Mouse (Mus musculus): Measurements from ENCODE around the gene Cinp. TPM values are rescaled to one million over a fixed set of nuclear protein-coding genes. Genes with fewer than 3 reads are reported as not detected.

Cinp gene
- polyA plus RNA-seq, 3 experiments from 2014 or later: 38.4 to 45.4 (median 43.2) TPM

DNA sequence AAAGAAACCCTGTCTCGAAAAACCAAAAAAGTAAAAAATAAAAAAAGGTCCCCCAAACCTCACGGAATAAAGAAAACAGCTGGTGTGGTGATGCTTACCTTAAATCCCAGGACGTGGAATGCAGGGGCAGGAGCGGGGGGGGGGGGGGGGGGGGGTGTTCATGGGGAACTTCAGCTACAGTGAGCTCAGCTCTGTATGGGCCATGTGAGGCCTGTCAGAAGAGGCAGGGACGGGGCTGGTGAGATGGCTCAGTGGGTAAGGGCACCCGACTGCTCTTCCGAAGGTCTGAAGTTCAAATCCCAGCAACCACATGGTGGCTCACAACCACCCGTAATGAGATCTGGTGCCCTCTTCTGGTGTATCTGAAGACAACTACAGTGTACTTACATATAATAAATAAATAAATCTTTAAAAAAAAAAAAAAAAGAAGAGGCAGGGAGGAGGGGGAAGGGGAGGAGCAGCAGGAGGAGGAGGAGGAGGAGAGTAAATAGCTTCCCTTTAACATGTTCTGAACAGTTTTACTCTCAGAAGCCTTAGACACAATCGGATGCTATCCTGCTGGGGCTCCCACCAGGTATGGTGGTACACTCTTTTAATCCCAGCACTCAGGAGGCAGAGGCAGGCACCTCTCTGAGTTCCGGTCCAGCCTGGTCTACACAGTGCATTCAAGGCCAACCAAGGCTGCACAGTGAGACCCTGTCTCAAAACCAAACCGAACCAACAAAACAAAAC is 58.5 kb downstream of the Cinp start:
- ATAC-seq: no peak

DNA sequence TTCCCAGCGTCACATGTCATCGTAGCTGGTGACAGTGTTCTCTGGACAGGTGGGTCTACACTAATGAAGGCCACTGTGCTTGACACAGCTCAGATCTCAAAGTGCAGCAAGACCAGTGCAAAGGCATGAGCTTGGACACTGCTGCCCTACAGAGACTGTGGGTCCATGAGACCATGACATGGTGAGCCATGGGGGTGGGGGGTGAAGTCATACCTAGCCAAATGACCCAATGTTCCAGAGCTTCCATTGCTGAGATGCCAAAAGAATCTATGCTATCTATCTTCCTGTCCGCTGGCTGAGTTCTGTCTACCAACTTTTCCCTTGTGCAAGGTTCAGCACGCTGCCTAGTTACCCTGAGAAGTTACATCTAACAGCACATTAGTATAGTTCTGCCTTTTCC is 60.0 kb downstream of the Cinp start:
- no peak for ATAC-seq

Other genes starting within 250 kb of the Cinp start
- 1 to 10 TPM in 1 of 3 experiments, not detected in 2; 1.1 TPM for gene 1700001K19Rik, start 206.5 kb downstream of the Cinp start, polyA plus RNA-seq (2017; shearing (Covaris generic))
- gene Hsp90aa1, start 186.4 kb downstream of the Cinp start, polyA plus RNA-seq (2017; shearing (Covaris generic)): 100 to 1,000 TPM; 173 to 271 (median 181) TPM
- gene Wdr20, start 151.2 kb downstream of the Cinp start, polyA plus RNA-seq (2017; shearing (Covaris generic)): 10 to 100 TPM; 24.8 to 34.0 (median 33.4) TPM
- gene Mok, start 48.2 kb downstream of the Cinp start, polyA plus RNA-seq (2017; shearing (Covaris generic)): under 1 TPM in 2 of 3 experiments, not detected in 1; 0.50 to 0.57 TPM
- gene Zfp839, start 38.9 kb downstream of the Cinp start, polyA plus RNA-seq (2017; shearing (Covaris generic)): 1 to 10 TPM; 1.7 to 2.4 (median 2.3) TPM
- gene Tecpr2, start 119 bp upstream of the Cinp start, polyA plus RNA-seq (2017; shearing (Covaris generic)): 1 to 10 TPM in 2 of 3 experiments, under 1 TPM in 1; 0.88 to 1.6 (median 1.4) TPM
- 1 to 10 TPM in 1 of 3 experiments, under 1 TPM in 2; 0.28 to 1.4 (median 0.61) TPM for gene Ankrd9, start 89.9 kb upstream of the Cinp start, polyA plus RNA-seq (2017; shearing (Covaris generic))
- 10 to 100 TPM; 13.6 to 19.7 (median 14.7) TPM for gene Rcor1, start 150.2 kb upstream of the Cinp start, polyA plus RNA-seq (2017; shearing (Covaris generic))